Mouse (Mus musculus): ENCODE measurements at regions not wholly inside any gene's neighbourhood (a gene's known extent, or its start where the extent isn't known, plus 50 kb on each side); places are given as distances from the start of the nearest gene placed in this dataset.

GRCm38 (mm10) chr12:77133465-77134305 lies 104.2 kb upstream of the Fut8 start:
- no peak for ATAC-seq (ENCODE audit: low FRiP score, low read depth)
- Histone ChIP-seq H3K27me3 (no peaks in the 10 kb centered on the region), H3K27ac (replicated peaks) (no peak overlapping the region), H3K9ac (replicated peaks) (no peak overlapping the region), H3K4me1 (no peaks in the 10 kb centered on the region), H3K4me3 (no peak overlapping the region), H3K9me3 (no peaks in the 10 kb centered on the region), H3K4me2 (replicated peaks) (no peak overlapping the region), H3K36me3 (no peaks in the 10 kb centered on the region)
- 83% methylated on average over 5 of the region's 5 CpGs for WGBS

- H3K9ac ChIP-seq (replicated peaks): no peak overlapping the region
- no peaks in the 10 kb centered on the region for H3K9me3 ChIP-seq
- H3K36me3 ChIP-seq: no peaks in the 10 kb centered on the region
- ATAC-seq (ENCODE audit: low FRiP score, low read depth): no peak
- no peaks in the 10 kb centered on the region for H3K4me1 ChIP-seq
- H3K4me2 ChIP-seq (replicated peaks): no peak overlapping the region
- H3K4me3 ChIP-seq: no peak overlapping the region
- H3K27ac ChIP-seq (replicated peaks): no peak overlapping the region
- WGBS: 63% methylated on average over 7 of the region's 7 CpGs
- H3K27me3 ChIP-seq: no peaks in the 10 kb centered on the region
Measured at GRCm38 (mm10) chr12:77131328-77131727, 106.6 kb upstream of the Fut8 start.

GRCm38 (mm10) chr12:77130526-77130925 lies 107.4 kb upstream of the Fut8 start:
- 75% methylated on average over 6 of the region's 6 CpGs for WGBS

GRCm38 (mm10) chr12:77124267-77124666 lies 113.7 kb upstream of the Fut8 start:
- Histone ChIP-seq H3K4me1 (no peaks in the 10 kb centered on the region), H3K27ac (replicated peaks) (no peak overlapping the region), H3K9ac (replicated peaks) (no peak overlapping the region), H3K27me3 (no peaks in the 10 kb centered on the region), H3K4me2 (replicated peaks) (no peak overlapping the region), H3K36me3 (no peaks in the 10 kb centered on the region), H3K9me3 (no peaks in the 10 kb centered on the region), H3K4me3 (no peak overlapping the region)
- ATAC-seq (ENCODE audit: low FRiP score, low read depth): no peak
- WGBS: 32% methylated on average over 1 of the region's 1 CpGs

More at GRCm38 (mm10) chr12:77130526-77130925, 107.4 kb upstream of the Fut8 start:
- no peak overlapping the region for H3K4me3 ChIP-seq
- H3K27ac ChIP-seq (replicated peaks): no peak overlapping the region
- no peaks in the 10 kb centered on the region for H3K36me3 ChIP-seq
- H3K27me3 ChIP-seq: no peaks in the 10 kb centered on the region
- no peak for ATAC-seq (ENCODE audit: low FRiP score, low read depth)
- H3K4me2 ChIP-seq (replicated peaks): no peak overlapping the region
- no peak overlapping the region for H3K9ac ChIP-seq (replicated peaks)
- no peaks in the 10 kb centered on the region for H3K9me3 ChIP-seq
- H3K4me1 ChIP-seq: no peaks in the 10 kb centered on the region

GRCm38 (mm10) chr12:77113516-77113915 lies 124.4 kb upstream of the Fut8 start:
- Histone ChIP-seq H3K9me3 (peaks cover 4% of the 10 kb centered on the region; the same call in 1 of the 2 replicates), H3K27ac (replicated peaks) (no peak overlapping the region), H3K4me2 (replicated peaks) (no peak overlapping the region), H3K27me3 (no peaks in the 10 kb centered on the region), H3K36me3 (no peaks in the 10 kb centered on the region), H3K9ac (replicated peaks) (no peak overlapping the region), H3K4me3 (no peak overlapping the region), H3K4me1 (no peaks in the 10 kb centered on the region)
- no peak for ATAC-seq (ENCODE audit: low FRiP score, low read depth)
- WGBS: 85% methylated on average over 2 of the region's 2 CpGs

GRCm38 (mm10) chr12:77112133-77112532 lies 125.8 kb upstream of the Fut8 start:
- H3K4me3 ChIP-seq: no peak overlapping the region
- 77% methylated on average over 2 of the region's 2 CpGs for WGBS
- ATAC-seq (ENCODE audit: low FRiP score, low read depth): no peak
- H3K4me1 ChIP-seq: no peaks in the 10 kb centered on the region
- peaks cover 4% of the 10 kb centered on the region; the same call in 1 of the 2 replicates for H3K9me3 ChIP-seq
- H3K36me3 ChIP-seq: no peaks in the 10 kb centered on the region
- H3K9ac ChIP-seq (replicated peaks): no peak overlapping the region
- no peaks in the 10 kb centered on the region for H3K27me3 ChIP-seq
- H3K27ac ChIP-seq (replicated peaks): no peak overlapping the region
- no peak overlapping the region for H3K4me2 ChIP-seq (replicated peaks)

GRCm38 (mm10) chr12:77107251-77107650 lies 130.7 kb upstream of the Fut8 start:
- 90% methylated on average over 3 of the region's 3 CpGs for WGBS
- H3K4me2 ChIP-seq (replicated peaks): no peak overlapping the region
- H3K27me3 ChIP-seq: no peaks in the 10 kb centered on the region
- ATAC-seq (ENCODE audit: low FRiP score, low read depth): no peak
- no peak overlapping the region for H3K27ac ChIP-seq (replicated peaks)
- peaks cover 4% of the 10 kb centered on the region; the same call in 1 of the 2 replicates for H3K9me3 ChIP-seq
- H3K4me3 ChIP-seq: no peak overlapping the region
- no peaks in the 10 kb centered on the region for H3K4me1 ChIP-seq
- no peak overlapping the region for H3K9ac ChIP-seq (replicated peaks)
- no peaks in the 10 kb centered on the region for H3K36me3 ChIP-seq

GRCm38 (mm10) chr12:77105887-77106600 lies 131.9 kb upstream of the Fut8 start:
- Histone ChIP-seq H3K4me3 (no peak overlapping the region), H3K9me3 (no peaks in the 10 kb centered on the region), H3K27ac (replicated peaks) (no peak overlapping the region), H3K9ac (replicated peaks) (no peak overlapping the region), H3K27me3 (no peaks in the 10 kb centered on the region), H3K36me3 (no peaks in the 10 kb centered on the region), H3K4me1 (no peaks in the 10 kb centered on the region), H3K4me2 (replicated peaks) (no peak overlapping the region)
- WGBS: 86% methylated on average over 4 of the region's 4 CpGs
- ATAC-seq (ENCODE audit: low FRiP score, low read depth): no peak

- 90% methylated on average over 2 of the region's 2 CpGs for WGBS
- Histone ChIP-seq H3K9ac (replicated peaks) (no peak overlapping the region), H3K36me3 (no peaks in the 10 kb centered on the region), H3K4me1 (no peaks in the 10 kb centered on the region), H3K4me3 (no peak overlapping the region), H3K27me3 (no peaks in the 10 kb centered on the region), H3K27ac (replicated peaks) (no peak overlapping the region), H3K4me2 (replicated peaks) (no peak overlapping the region), H3K9me3 (no peaks in the 10 kb centered on the region)
- no peak for ATAC-seq (ENCODE audit: low FRiP score, low read depth)
Measured at GRCm38 (mm10) chr12:77100482-77100881, 137.4 kb upstream of the Fut8 start.

GRCm38 (mm10) chr12:77099521-77099920 lies 137.5 kb upstream of the Max start:
- H3K36me3 ChIP-seq: no peaks in the 10 kb centered on the region
- 87% methylated on average over 5 of the region's 5 CpGs for WGBS
- no peak overlapping the region for H3K27ac ChIP-seq (replicated peaks)
- H3K27me3 ChIP-seq: no peaks in the 10 kb centered on the region
- no peak overlapping the region for H3K4me2 ChIP-seq (replicated peaks)
- no peak for ATAC-seq (ENCODE audit: low FRiP score, low read depth)
- no peak overlapping the region for H3K9ac ChIP-seq (replicated peaks)
- H3K4me3 ChIP-seq: no peak overlapping the region
- H3K4me1 ChIP-seq: no peaks in the 10 kb centered on the region
- no peaks in the 10 kb centered on the region for H3K9me3 ChIP-seq

- no peak for ATAC-seq (ENCODE audit: low FRiP score, low read depth)
- no peak overlapping the region for H3K27ac ChIP-seq (replicated peaks)
- 90% methylated on average over 4 of the region's 4 CpGs for WGBS
Measured at GRCm38 (mm10) chr12:77098821-77099220, 136.8 kb upstream of the Max start.

GRCm38 (mm10) chr12:77097831-77098230 lies 135.8 kb upstream of the Max start:
- ATAC-seq (ENCODE audit: low FRiP score, low read depth): no peak
- Histone ChIP-seq H3K4me3 (no peak overlapping the region), H3K27ac (replicated peaks) (no peak overlapping the region), H3K36me3 (no peaks in the 10 kb centered on the region), H3K27me3 (no peaks in the 10 kb centered on the region), H3K4me1 (no peaks in the 10 kb centered on the region), H3K9me3 (no peaks in the 10 kb centered on the region), H3K4me2 (replicated peaks) (no peak overlapping the region), H3K9ac (replicated peaks) (no peak overlapping the region)
- WGBS: 96% methylated on average over 2 of the region's 2 CpGs

More at GRCm38 (mm10) chr12:77098821-77099220, 136.8 kb upstream of the Max start:
- no peaks in the 10 kb centered on the region for H3K27me3 ChIP-seq
- H3K4me3 ChIP-seq: no peak overlapping the region
- H3K4me2 ChIP-seq (replicated peaks): no peak overlapping the region
- no peaks in the 10 kb centered on the region for H3K36me3 ChIP-seq
- H3K4me1 ChIP-seq: no peaks in the 10 kb centered on the region
- H3K9me3 ChIP-seq: no peaks in the 10 kb centered on the region
- no peak overlapping the region for H3K9ac ChIP-seq (replicated peaks)

Data from midbrain, embryonic 12.5 days (tissue).